Mouse (Mus musculus): ENCODE data around the gene Hcn2. TPM values are rescaled to one million over a fixed set of nuclear protein-coding genes. Genes with fewer than 3 reads are reported as not detected.
A peak's percentile ranks its signal among the peaks of the same experiment; 100 is the strongest.

Gene Hcn2
- total and polyA plus RNA-seq, 2 experiments, result 0.09 to 0.45 TPM

- DNase-seq (ENCODE audit: extremely low read depth, low read depth, low spot score), result peak; percentile 85
- Histone ChIP-seq H3K27me3 (ENCODE audit: control insufficient read depth, insufficient read depth, low read length) (no peaks in the 10 kb centered on the region), H3K9ac (ENCODE audit: low read depth, low read length) (peak within 1 kb of the TSS; percentile 96), H3K4me1 (ENCODE audit: control insufficient read depth, insufficient read depth, low read length) (peaks cover 37% of the 10 kb centered on the region), H3K4me3 (ENCODE audit: insufficient read depth, low read depth, low read length) (peak within 1 kb of the TSS; percentile 93), H3K79me2 (ENCODE audit: control insufficient read depth, insufficient read depth, low read length) (peaks cover 31% of the 10 kb centered on the region), H3K27ac (replicated peaks; ENCODE audit: insufficient read depth, low read depth, low read length) (peak within 1 kb of the TSS; percentile 92), H3K36me3 (ENCODE audit: control insufficient read depth, insufficient read depth, low read length) (no peaks in the 10 kb centered on the region)
- WGBS, result under 1% methylated on average over 64 of the region's 65 CpGs
- TF ChIP-seq POLR2A (IDR thresholded peaks at IDR 0.05; ENCODE audit: extremely low read depth, insufficient read depth, low read length) (peak; percentile 97), CTCF (IDR thresholded peaks at IDR 0.05; ENCODE audit: low read depth, low read length) (peak; percentile 47)
Observed at GRCm38 (mm10) chr10:79704065-79704969, 12.1 kb upstream of the Hcn2 start, which contains the start of gene Bsg. Gene Bsg, plus strand, starts transcription at chr10:79704491.

GRCm38 (mm10) chr10:79704970-79705360 lies 11.5 kb upstream of the Hcn2 start:
- peak overlapping the region; percentile 92 for H3K27ac ChIP-seq (replicated peaks; ENCODE audit: insufficient read depth, low read depth, low read length)
- no peaks in the 10 kb centered on the region for H3K27me3 ChIP-seq (ENCODE audit: control insufficient read depth, insufficient read depth, low read length)
- DNase-seq (ENCODE audit: extremely low read depth, low read depth, low spot score), result no peak
- 2% methylated on average over 10 of the region's 10 CpGs for WGBS
- H3K4me3 ChIP-seq (ENCODE audit: insufficient read depth, low read depth, low read length), result peak overlapping the region; percentile 93
- H3K36me3 ChIP-seq (ENCODE audit: control insufficient read depth, insufficient read depth, low read length), result no peaks in the 10 kb centered on the region
- TF ChIP-seq POLR2A (IDR thresholded peaks at IDR 0.05; ENCODE audit: extremely low read depth, insufficient read depth, low read length), result no peak
- no peak for TF ChIP-seq CTCF (IDR thresholded peaks at IDR 0.05; ENCODE audit: low read depth, low read length)
- H3K79me2 ChIP-seq (ENCODE audit: control insufficient read depth, insufficient read depth, low read length), result peaks cover 31% of the 10 kb centered on the region
- H3K9ac ChIP-seq (ENCODE audit: low read depth, low read length), result peak overlapping the region; percentile 96
- peaks cover 37% of the 10 kb centered on the region for H3K4me1 ChIP-seq (ENCODE audit: control insufficient read depth, insufficient read depth, low read length)

DNA sequence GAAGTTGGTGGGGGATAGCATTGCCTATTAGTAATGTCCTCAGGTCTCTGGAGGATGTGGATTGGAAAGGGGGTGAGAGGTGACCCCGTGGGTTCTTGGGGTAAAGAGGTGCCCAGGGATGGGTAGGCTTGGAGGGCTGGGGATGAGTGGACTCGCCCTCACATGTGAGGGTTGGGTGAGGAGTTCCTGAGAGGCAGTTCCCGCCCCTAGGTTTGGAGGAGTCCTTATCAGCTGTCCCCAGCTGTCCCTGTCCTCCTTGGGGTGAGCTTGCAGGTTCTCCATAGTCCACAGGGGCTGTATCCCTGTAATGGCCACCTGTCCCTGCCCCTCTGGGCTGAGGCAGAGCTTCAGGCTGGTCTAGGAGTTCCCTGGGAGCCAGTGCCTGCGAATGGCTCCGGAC lies 10.5 kb upstream of the Hcn2 start:
- 43% methylated on average over 5 of the region's 5 CpGs for WGBS
- Histone ChIP-seq H3K27ac (replicated peaks; ENCODE audit: insufficient read depth, low read depth, low read length) (peak overlapping the region; percentile 56), H3K9ac (ENCODE audit: low read depth, low read length) (peak overlapping the region; percentile 44), H3K36me3 (ENCODE audit: control insufficient read depth, insufficient read depth, low read length) (peaks cover 3% of the 10 kb centered on the region; the same call in 1 of the 2 replicates), H3K4me1 (ENCODE audit: control insufficient read depth, insufficient read depth, low read length) (peaks cover 36% of the 10 kb centered on the region), H3K27me3 (ENCODE audit: control insufficient read depth, insufficient read depth, low read length) (no peaks in the 10 kb centered on the region), H3K79me2 (ENCODE audit: control insufficient read depth, insufficient read depth, low read length) (peaks cover 31% of the 10 kb centered on the region), H3K4me3 (ENCODE audit: insufficient read depth, low read depth, low read length) (no peak overlapping the region; the same call in 1 of the 2 replicates)
- no peak for DNase-seq (ENCODE audit: extremely low read depth, low read depth, low spot score)
- TF ChIP-seq CTCF (IDR thresholded peaks at IDR 0.05; ENCODE audit: low read depth, low read length), result no peak
- no peak for TF ChIP-seq POLR2A (IDR thresholded peaks at IDR 0.05; ENCODE audit: extremely low read depth, insufficient read depth, low read length)

- peak; percentile 83 for DNase-seq (ENCODE audit: extremely low read depth, low read depth, low spot score)
- H3K9ac ChIP-seq (ENCODE audit: low read depth, low read length), result peak overlapping the region; percentile 44
- peaks cover 3% of the 10 kb centered on the region; the same call in 1 of the 2 replicates for H3K36me3 ChIP-seq (ENCODE audit: control insufficient read depth, insufficient read depth, low read length)
- H3K27ac ChIP-seq (replicated peaks; ENCODE audit: insufficient read depth, low read depth, low read length), result peak overlapping the region; percentile 56
- 25% methylated on average over 5 of the region's 5 CpGs for WGBS
- no peak overlapping the region for H3K4me3 ChIP-seq (ENCODE audit: insufficient read depth, low read depth, low read length)
- no peaks in the 10 kb centered on the region for H3K27me3 ChIP-seq (ENCODE audit: control insufficient read depth, insufficient read depth, low read length)
- TF ChIP-seq POLR2A (IDR thresholded peaks at IDR 0.05; ENCODE audit: extremely low read depth, insufficient read depth, low read length), result no peak
- no peak for TF ChIP-seq CTCF (IDR thresholded peaks at IDR 0.05; ENCODE audit: low read depth, low read length)
- peaks cover 31% of the 10 kb centered on the region for H3K4me1 ChIP-seq (ENCODE audit: control insufficient read depth, insufficient read depth, low read length)
- peaks cover 31% of the 10 kb centered on the region for H3K79me2 ChIP-seq (ENCODE audit: control insufficient read depth, insufficient read depth, low read length)
Observed at GRCm38 (mm10) chr10:79706406-79707094, 9.9 kb upstream of the Hcn2 start.

DNA sequence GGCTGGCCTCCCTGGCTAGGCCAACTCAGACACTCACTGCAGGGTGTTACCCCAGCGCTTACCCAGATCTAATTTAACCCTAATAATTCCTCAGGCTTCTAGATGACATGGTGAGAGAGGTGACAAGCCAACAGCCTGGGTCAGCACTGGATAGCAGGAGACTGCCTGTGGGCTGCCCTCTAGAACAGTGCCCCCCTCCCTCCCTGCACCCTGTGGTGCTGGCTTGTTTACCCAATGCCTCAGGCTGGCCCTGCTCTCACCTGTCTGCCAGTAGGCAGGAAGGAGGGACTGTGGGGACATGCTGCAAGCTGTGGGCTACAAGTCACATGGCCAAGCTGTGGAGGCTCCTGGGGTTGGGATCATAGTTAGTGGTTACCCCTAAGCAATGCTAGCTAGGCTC lies 9.3 kb upstream of the Hcn2 start:
- Histone ChIP-seq H3K9ac (ENCODE audit: low read depth, low read length) (peak overlapping the region; percentile 31; the same call in 1 of the 2 replicates), H3K4me1 (ENCODE audit: control insufficient read depth, insufficient read depth, low read length) (peaks cover 26% of the 10 kb centered on the region), H3K36me3 (ENCODE audit: control insufficient read depth, insufficient read depth, low read length) (peaks cover 3% of the 10 kb centered on the region; the same call in 1 of the 2 replicates), H3K27me3 (ENCODE audit: control insufficient read depth, insufficient read depth, low read length) (no peaks in the 10 kb centered on the region), H3K79me2 (ENCODE audit: control insufficient read depth, insufficient read depth, low read length) (peaks cover 31% of the 10 kb centered on the region), H3K4me3 (ENCODE audit: insufficient read depth, low read depth, low read length) (no peak overlapping the region), H3K27ac (replicated peaks; ENCODE audit: insufficient read depth, low read depth, low read length) (peak overlapping the region; percentile 13)
- DNase-seq (ENCODE audit: extremely low read depth, low read depth, low spot score), result peak; percentile 30
- 32% methylated on average over 1 of the region's 1 CpGs for WGBS
- TF ChIP-seq POLR2A (IDR thresholded peaks at IDR 0.05; ENCODE audit: extremely low read depth, insufficient read depth, low read length), result no peak
- no peak for TF ChIP-seq CTCF (IDR thresholded peaks at IDR 0.05; ENCODE audit: low read depth, low read length)

Data from liver, adult 2 months (tissue).